Mouse (Mus musculus): ENCODE results near the gene Gm9918. TPM values are rescaled to one million over a fixed set of nuclear protein-coding genes. Genes with fewer than 3 reads are reported as not detected.

The Gm9918 gene
- polyA plus RNA-seq, 1 experiment from 2014 or later, result 0.71 TPM

- Histone ChIP-seq H3K9me3 (ENCODE audit: control insufficient read depth, low read length) (no peaks in the 10 kb centered on the region), H3K4me3 (ENCODE audit: low read depth, low read length) (peak overlapping the region; percentile 75; the same call in 1 of the 2 replicates), H3K9ac (ENCODE audit: low read depth, low read length) (peak overlapping the region; percentile 97), H3K36me3 (ENCODE audit: control insufficient read depth, insufficient read depth, low read length) (0 out of 2 replicates have a peak, but pooled peaks cover 5% of the 10 kb centered on the region), H3K27ac (replicated peaks; ENCODE audit: low read depth, low read length) (peak overlapping the region; percentile 99), H3K4me2 (ENCODE audit: low read depth, low read length) (peak overlapping the region; percentile 79), H3K27me3 (replicated peaks; ENCODE audit: control insufficient read depth, insufficient read depth, low read length) (no peaks in the 10 kb centered on the region), H3K4me1 (ENCODE audit: control insufficient read depth, insufficient read depth, low read length) (peaks cover 41% of the 10 kb centered on the region; the same call in 1 of the 2 replicates)
- peak; percentile 60 for ATAC-seq (ENCODE audit: low read depth)
- peak; percentile 78 for DNase-seq (ENCODE audit: low spot score)
- 6% methylated on average over 7 of the region's 11 CpGs for WGBS
Measured at GRCm38 (mm10) chr15:102258581-102259253, 11.6 kb upstream of the Gm9918 start.

GRCm38 (mm10) chr15:102262582-102262981 lies 7.8 kb upstream of the Gm9918 start:
- Histone ChIP-seq H3K9ac (ENCODE audit: low read depth, low read length) (no peak overlapping the region), H3K27ac (replicated peaks; ENCODE audit: low read depth, low read length) (peak overlapping the region; percentile 71; the same call in 1 of the 2 replicates), H3K36me3 (ENCODE audit: control insufficient read depth, insufficient read depth, low read length) (no peaks in the 10 kb centered on the region), H3K4me2 (ENCODE audit: low read depth, low read length) (no peak overlapping the region), H3K4me1 (ENCODE audit: control insufficient read depth, insufficient read depth, low read length) (peaks cover 25% of the 10 kb centered on the region; the same call in 1 of the 2 replicates), H3K27me3 (replicated peaks; ENCODE audit: control insufficient read depth, insufficient read depth, low read length) (no peaks in the 10 kb centered on the region), H3K4me3 (ENCODE audit: low read depth, low read length) (no peak overlapping the region), H3K9me3 (ENCODE audit: control insufficient read depth, low read length) (no peaks in the 10 kb centered on the region)
- ATAC-seq (ENCODE audit: low read depth) (peak; percentile 61), DNase-seq (ENCODE audit: low spot score) (peak; percentile 82)
- 39% methylated on average over 7 of the region's 7 CpGs for WGBS

- H3K4me1 ChIP-seq (ENCODE audit: control insufficient read depth, insufficient read depth, low read length), result peaks cover 25% of the 10 kb centered on the region; the same call in 1 of the 2 replicates
- H3K27me3 ChIP-seq (replicated peaks; ENCODE audit: control insufficient read depth, insufficient read depth, low read length), result no peaks in the 10 kb centered on the region
- H3K36me3 ChIP-seq (ENCODE audit: control insufficient read depth, insufficient read depth, low read length), result no peaks in the 10 kb centered on the region
- no peak overlapping the region for H3K9ac ChIP-seq (ENCODE audit: low read depth, low read length)
- WGBS, result 58% methylated on average over 2 of the region's 2 CpGs
- ATAC-seq (ENCODE audit: low read depth) (no peak), DNase-seq (ENCODE audit: low spot score) (no peak)
- no peak overlapping the region for H3K4me3 ChIP-seq (ENCODE audit: low read depth, low read length)
- H3K27ac ChIP-seq (replicated peaks; ENCODE audit: low read depth, low read length), result peak overlapping the region; percentile 71; the same call in 1 of the 2 replicates
- no peaks in the 10 kb centered on the region for H3K9me3 ChIP-seq (ENCODE audit: control insufficient read depth, low read length)
- H3K4me2 ChIP-seq (ENCODE audit: low read depth, low read length), result no peak overlapping the region
Measured at GRCm38 (mm10) chr15:102263037-102263436, 7.3 kb upstream of the Gm9918 start.

- no peak for DNase-seq (ENCODE audit: low spot score)
- Histone ChIP-seq H3K4me3 (ENCODE audit: low read depth, low read length) (no peak overlapping the region), H3K36me3 (ENCODE audit: control insufficient read depth, insufficient read depth, low read length) (no peaks in the 10 kb centered on the region), H3K4me1 (ENCODE audit: control insufficient read depth, insufficient read depth, low read length) (peaks cover 16% of the 10 kb centered on the region; the same call in 1 of the 2 replicates), H3K9ac (ENCODE audit: low read depth, low read length) (no peak overlapping the region), H3K27ac (replicated peaks; ENCODE audit: low read depth, low read length) (no peak overlapping the region), H3K4me2 (ENCODE audit: low read depth, low read length) (no peak overlapping the region), H3K9me3 (ENCODE audit: control insufficient read depth, low read length) (no peaks in the 10 kb centered on the region), H3K27me3 (replicated peaks; ENCODE audit: control insufficient read depth, insufficient read depth, low read length) (no peaks in the 10 kb centered on the region)
- ATAC-seq (ENCODE audit: low read depth), result no peak
- WGBS, result 88% methylated on average over 5 of the region's 5 CpGs
Measured at GRCm38 (mm10) chr15:102265548-102265947, 4.8 kb upstream of the Gm9918 start.

- peaks cover 20% of the 10 kb centered on the region; the same call in 1 of the 2 replicates for H3K4me1 ChIP-seq (ENCODE audit: control insufficient read depth, insufficient read depth, low read length)
- WGBS, result 20% methylated on average over 3 of the region's 3 CpGs
- H3K4me2 ChIP-seq (ENCODE audit: low read depth, low read length), result peak overlapping the region; percentile 65
- no peaks in the 10 kb centered on the region for H3K27me3 ChIP-seq (replicated peaks; ENCODE audit: control insufficient read depth, insufficient read depth, low read length)
- peak overlapping the region; percentile 35; the same call in 1 of the 2 replicates for H3K4me3 ChIP-seq (ENCODE audit: low read depth, low read length)
- ATAC-seq (ENCODE audit: low read depth) (no peak), DNase-seq (ENCODE audit: low spot score) (peak; percentile 12)
- no peaks in the 10 kb centered on the region for H3K36me3 ChIP-seq (ENCODE audit: control insufficient read depth, insufficient read depth, low read length)
- no peaks in the 10 kb centered on the region for H3K9me3 ChIP-seq (ENCODE audit: control insufficient read depth, low read length)
- H3K27ac ChIP-seq (replicated peaks; ENCODE audit: low read depth, low read length), result no peak overlapping the region
- H3K9ac ChIP-seq (ENCODE audit: low read depth, low read length), result peak overlapping the region; percentile 57; the same call in 1 of the 2 replicates
Measured at GRCm38 (mm10) chr15:102271441-102271840, 1.1 kb downstream of the Gm9918 start.

GRCm38 (mm10) chr15:102273982-102274716 lies 3.8 kb downstream of the Gm9918 start:
- WGBS, result 71% methylated on average over 6 of the region's 6 CpGs
- H3K36me3 ChIP-seq (ENCODE audit: control insufficient read depth, insufficient read depth, low read length), result no peaks in the 10 kb centered on the region
- H3K9ac ChIP-seq (ENCODE audit: low read depth, low read length), result no peak overlapping the region
- no peaks in the 10 kb centered on the region for H3K9me3 ChIP-seq (ENCODE audit: control insufficient read depth, low read length)
- no peaks in the 10 kb centered on the region for H3K27me3 ChIP-seq (replicated peaks; ENCODE audit: control insufficient read depth, insufficient read depth, low read length)
- ATAC-seq (ENCODE audit: low read depth) (no peak), DNase-seq (ENCODE audit: low spot score) (no peak)
- H3K27ac ChIP-seq (replicated peaks; ENCODE audit: low read depth, low read length), result no peak overlapping the region
- no peak overlapping the region for H3K4me2 ChIP-seq (ENCODE audit: low read depth, low read length)
- no peak overlapping the region for H3K4me3 ChIP-seq (ENCODE audit: low read depth, low read length)
- H3K4me1 ChIP-seq (ENCODE audit: control insufficient read depth, insufficient read depth, low read length), result peaks cover 20% of the 10 kb centered on the region; the same call in 1 of the 2 replicates

- peak overlapping the region; percentile 87 for H3K27ac ChIP-seq (replicated peaks; ENCODE audit: low read depth, low read length)
- 35% methylated on average over 7 of the region's 7 CpGs for WGBS
Measured at GRCm38 (mm10) chr15:102278726-102279091, 8.3 kb downstream of the Gm9918 start.

GRCm38 (mm10) chr15:102279092-102279782 lies 8.9 kb downstream of the Gm9918 start, which contains the start of gene Mfsd5:
Gene Mfsd5, plus strand, starts transcription at chr15:102279454.
- peak within 1 kb of the TSS; percentile 87 for H3K27ac ChIP-seq (replicated peaks; ENCODE audit: low read depth, low read length)
- WGBS, result under 1% methylated on average over 32 of the region's 65 CpGs
- DNase-seq (ENCODE audit: low spot score), result peak; percentile 96
- peak within 1 kb of the TSS; percentile 95 for H3K4me2 ChIP-seq (ENCODE audit: low read depth, low read length)
- peak; percentile 96 for ATAC-seq (ENCODE audit: low read depth)
- H3K9me3 ChIP-seq (ENCODE audit: control insufficient read depth, low read length), result no peaks in the 10 kb centered on the region
- H3K9ac ChIP-seq (ENCODE audit: low read depth, low read length), result peak within 1 kb of the TSS; percentile 81
- no peaks in the 10 kb centered on the region for H3K27me3 ChIP-seq (replicated peaks; ENCODE audit: control insufficient read depth, insufficient read depth, low read length)
- H3K36me3 ChIP-seq (ENCODE audit: control insufficient read depth, insufficient read depth, low read length), result peaks cover 27% of the 10 kb centered on the region
- peaks cover 10% of the 10 kb centered on the region; the same call in 1 of the 2 replicates for H3K4me1 ChIP-seq (ENCODE audit: control insufficient read depth, insufficient read depth, low read length)
- H3K4me3 ChIP-seq (ENCODE audit: low read depth, low read length), result peak within 1 kb of the TSS; percentile 85

More at GRCm38 (mm10) chr15:102278726-102279091, 8.3 kb downstream of the Gm9918 start:
- Histone ChIP-seq H3K36me3 (ENCODE audit: control insufficient read depth, insufficient read depth, low read length) (peaks cover 27% of the 10 kb centered on the region), H3K9me3 (ENCODE audit: control insufficient read depth, low read length) (no peaks in the 10 kb centered on the region), H3K4me2 (ENCODE audit: low read depth, low read length) (peak overlapping the region; percentile 95), H3K4me3 (ENCODE audit: low read depth, low read length) (peak overlapping the region; percentile 85), H3K9ac (ENCODE audit: low read depth, low read length) (peak overlapping the region; percentile 81), H3K4me1 (ENCODE audit: control insufficient read depth, insufficient read depth, low read length) (peaks cover 10% of the 10 kb centered on the region; the same call in 1 of the 2 replicates), H3K27me3 (replicated peaks; ENCODE audit: control insufficient read depth, insufficient read depth, low read length) (no peaks in the 10 kb centered on the region)
- ATAC-seq (ENCODE audit: low read depth) (no peak), DNase-seq (ENCODE audit: low spot score) (no peak)

Measured in embryonic facial prominence, embryonic 14.5 days (tissue).